Mouse (Mus musculus) CD4-positive naive resting alpha-beta T cell, adult 76 days (primary cell): ENCODE measurements around the gene Thsd7b. TPM values are rescaled to one million over a fixed set of nuclear protein-coding genes. Genes with fewer than 3 reads are reported as not detected.

Experiments
- total RNA-seq: library from RNA; stranded (reverse); gene quantifications from one replicate; pipeline ENCODE4 v1.2.4, GENCODE M21; 2023

Thsd7b gene
- total RNA-seq = not detected

DNA sequence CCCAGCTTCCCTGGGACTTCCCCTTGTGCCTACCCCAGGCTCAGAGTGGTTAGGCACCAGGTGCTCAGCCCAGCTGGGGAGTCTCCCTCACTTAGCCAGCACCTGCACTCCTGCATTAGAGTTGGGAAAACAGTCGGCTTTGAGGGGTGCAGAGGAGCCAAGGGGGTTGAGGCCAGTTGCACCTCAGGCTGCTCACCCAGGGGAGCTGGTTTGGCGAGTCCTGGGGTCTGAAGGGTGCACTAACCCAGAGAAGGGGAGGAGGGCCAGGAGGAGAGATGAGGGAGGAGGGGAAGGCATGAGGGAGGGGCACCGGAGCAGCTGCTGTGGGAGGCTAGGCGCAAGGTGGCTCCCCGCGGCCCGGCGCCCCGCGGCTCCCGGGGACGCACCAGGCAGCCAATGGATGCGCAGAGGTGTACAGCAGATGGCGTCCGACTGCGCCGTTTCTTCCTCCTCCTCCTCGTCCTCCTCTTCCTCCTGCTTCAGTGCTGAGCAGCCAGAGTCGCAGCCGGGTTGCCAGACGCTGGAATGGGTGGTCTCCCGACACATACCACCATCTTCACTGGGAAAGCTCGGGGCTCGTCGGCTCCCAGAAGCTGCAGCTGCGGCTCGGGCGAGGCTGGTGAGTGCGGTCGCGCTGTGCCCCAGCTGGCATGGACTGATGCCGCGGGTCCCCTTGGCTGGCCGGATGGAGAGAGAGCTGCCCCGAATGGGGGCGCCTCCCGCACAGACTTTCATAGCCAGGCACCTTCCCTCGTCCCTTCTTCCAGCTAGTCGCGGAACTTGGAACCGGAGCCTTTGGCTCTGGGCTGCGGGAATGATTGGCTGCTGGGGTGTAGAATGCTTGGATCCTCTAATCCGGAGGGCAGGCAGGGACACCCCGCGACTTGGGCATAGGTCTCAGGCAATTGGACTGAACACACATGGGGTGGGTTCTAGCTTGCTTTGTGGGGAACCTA, at the start of gene Thsd7b:
Thsd7b (plus strand) TSS at position 321 of the 956 bp plus-strand sequence.

